Mouse (Mus musculus) limb, embryonic 14.5 days (tissue): ENCODE measurements around the gene Itga7. TPM values are rescaled to one million over a fixed set of nuclear protein-coding genes. Genes with fewer than 3 reads are reported as not detected.

Source experiments
- ATAC-seq: fragments of 200-750 bp; cut with Nextera tagmentation; 2 replicates; pipeline ENCODE4 v1.8.0; 2017; ENCODE audit warnings: low read depth, moderate number of reproducible peaks, moderate TSS enrichment; ENCODE audit not compliant: low FRiP score
- DNase-seq: peaks from one replicate; pipeline ENCODE4 v3.0.0-alpha.2; 2015; ENCODE audit warnings: low spot score
- H3K27ac ChIP-seq: fragments of 300-500 bp; sonication (generic); replicated peaks from 2 replicates; pipeline ENCODE4 v1.5.1; 2014; ENCODE audit warnings: low read depth, mild to moderate bottlenecking, low read length, moderate library complexity, mixed read lengths
- H3K27me3 ChIP-seq: fragments of 300-500 bp; sonication (generic); 2 replicates; pipeline ENCODE4 v1.6.1; 2014; ENCODE audit warnings: low read length, mixed read lengths; ENCODE audit not compliant: control insufficient read depth, insufficient read depth
- H3K36me3 ChIP-seq: fragments of 300-500 bp; sonication (generic); 2 replicates; pipeline ENCODE4 v1.6.1; 2014; ENCODE audit warnings: mild to moderate bottlenecking, low read length, moderate library complexity, mixed read lengths; ENCODE audit not compliant: control insufficient read depth, insufficient read depth
- H3K4me1 ChIP-seq: fragments of 300-500 bp; sonication (generic); 2 replicates; pipeline ENCODE4 v1.6.1; 2014; ENCODE audit warnings: antibody characterized with exemption, low read length, mixed read lengths; ENCODE audit not compliant: control insufficient read depth, insufficient read depth
- H3K4me2 ChIP-seq: fragments of 300-500 bp; sonication (generic); replicated peaks from 2 replicates; pipeline ENCODE4 v1.6.1; 2014; ENCODE audit warnings: low read depth, mild to moderate bottlenecking, low read length, moderate library complexity; ENCODE audit not compliant: severe bottlenecking
- H3K4me3 ChIP-seq: fragments of 300-500 bp; sonication (generic); replicated peaks from 2 replicates; pipeline ENCODE4 v1.5.1; 2014; ENCODE audit warnings: low read length
- H3K9ac ChIP-seq: fragments of 300-500 bp; sonication (generic); 2 replicates; pipeline ENCODE4 v1.6.1; 2014; ENCODE audit warnings: mild to moderate bottlenecking, low read depth, low read length, moderate library complexity; ENCODE audit not compliant: severe bottlenecking
- H3K9me3 ChIP-seq: fragments of 300-500 bp; sonication (generic); 2 replicates; pipeline ENCODE4 v1.6.1; 2016; ENCODE audit warnings: low read length; ENCODE audit not compliant: control insufficient read depth
- POLR2A ChIP-seq: fragments of 200-500 bp; IDR thresholded peaks from 2 replicates; pipeline ENCODE4 v1.8.0; 2012; ENCODE audit warnings: inconsistent platforms, mild to moderate bottlenecking, moderate library complexity, borderline replicate concordance; ENCODE audit not compliant: insufficient read depth, insufficient read length; ENCODE audit errors: extremely low read depth
- WGBS: fragments of 180-500 bp; shearing (Covaris S2); extraction: QIAGEN DNeasy Blood & Tissue Kit; methylation state at CpG from one replicate; pipeline ENCODE4 v1.1.7; 2014; 5-methylcytosine and 5-hydroxymethylcytosine counted together
- polyA plus RNA-seq, 2 experiments: library from polyadenylated mRNA; depleted of rRNA in 1 of 2; stranded (reverse) in 1 of 2; unstranded in 1 of 2; fragments of >200 nt; fragmentation: Nextera tagmentation in 1 of 2; extraction: Ambion mirVana in 1 of 2; gene quantifications; 2 replicates each; pipeline versions ENCODE4 v1.2.1 to v1.2.3; 2012 to 2014

Gene Itga7
- polyA plus RNA-seq, 2 experiments: 11.5 to 22.3 TPM

GRCm38 (mm10) chr10:128929638-128930378 lies 3.8 kb upstream of the Itga7 start:
- no peak overlapping the region for H3K27ac ChIP-seq
- H3K4me1 ChIP-seq: peaks cover 3% of the 10 kb centered on the region; the same call in 1 of the 2 replicates
- no peak for ATAC-seq
- H3K9me3 ChIP-seq: no peaks in the 10 kb centered on the region
- H3K9ac ChIP-seq: no peak overlapping the region
- TF ChIP-seq POLR2A: no peak
- H3K4me3 ChIP-seq: no peak overlapping the region
- DNase-seq: no peak
- H3K36me3 ChIP-seq: no peaks in the 10 kb centered on the region
- peaks cover 27% of the 10 kb centered on the region for H3K27me3 ChIP-seq
- no peak overlapping the region for H3K4me2 ChIP-seq
- whole genome bisulfite sequencing: 58% methylated on average over 7 of the region's 7 CpGs

- Histone ChIP-seq H3K36me3 (no peaks in the 10 kb centered on the region), H3K9ac (no peak overlapping the region), H3K27me3 (peaks cover 40% of the 10 kb centered on the region), H3K9me3 (no peaks in the 10 kb centered on the region), H3K27ac (no peak overlapping the region), H3K4me1 (peaks cover 3% of the 10 kb centered on the region; the same call in 1 of the 2 replicates), H3K4me3 (no peak overlapping the region), H3K4me2 (no peak overlapping the region)
- DNase-seq: no peak
- no peak for TF ChIP-seq POLR2A
- WGBS: 51% methylated on average over 2 of the region's 2 CpGs
- no peak for ATAC-seq
Measured at GRCm38 (mm10) chr10:128931441-128931840, 2.2 kb upstream of the Itga7 start.

- H3K27me3 ChIP-seq: peaks cover 40% of the 10 kb centered on the region
- H3K4me1 ChIP-seq: peaks cover 3% of the 10 kb centered on the region; the same call in 1 of the 2 replicates
- H3K9ac ChIP-seq: peak overlapping the region; percentile 31
- no peaks in the 10 kb centered on the region for H3K9me3 ChIP-seq
- 4% methylated on average over 18 of the region's 21 CpGs for whole genome bisulfite sequencing
- no peak for DNase-seq
- no peak for TF ChIP-seq POLR2A
- peak overlapping the region; percentile 42 for H3K4me3 ChIP-seq
- no peak for ATAC-seq
- H3K27ac ChIP-seq: no peak overlapping the region
- no peaks in the 10 kb centered on the region for H3K36me3 ChIP-seq
- H3K4me2 ChIP-seq: peak overlapping the region; percentile 78
Measured at GRCm38 (mm10) chr10:128933976-128934721, 531 bp downstream of the Itga7 start.

DNA sequence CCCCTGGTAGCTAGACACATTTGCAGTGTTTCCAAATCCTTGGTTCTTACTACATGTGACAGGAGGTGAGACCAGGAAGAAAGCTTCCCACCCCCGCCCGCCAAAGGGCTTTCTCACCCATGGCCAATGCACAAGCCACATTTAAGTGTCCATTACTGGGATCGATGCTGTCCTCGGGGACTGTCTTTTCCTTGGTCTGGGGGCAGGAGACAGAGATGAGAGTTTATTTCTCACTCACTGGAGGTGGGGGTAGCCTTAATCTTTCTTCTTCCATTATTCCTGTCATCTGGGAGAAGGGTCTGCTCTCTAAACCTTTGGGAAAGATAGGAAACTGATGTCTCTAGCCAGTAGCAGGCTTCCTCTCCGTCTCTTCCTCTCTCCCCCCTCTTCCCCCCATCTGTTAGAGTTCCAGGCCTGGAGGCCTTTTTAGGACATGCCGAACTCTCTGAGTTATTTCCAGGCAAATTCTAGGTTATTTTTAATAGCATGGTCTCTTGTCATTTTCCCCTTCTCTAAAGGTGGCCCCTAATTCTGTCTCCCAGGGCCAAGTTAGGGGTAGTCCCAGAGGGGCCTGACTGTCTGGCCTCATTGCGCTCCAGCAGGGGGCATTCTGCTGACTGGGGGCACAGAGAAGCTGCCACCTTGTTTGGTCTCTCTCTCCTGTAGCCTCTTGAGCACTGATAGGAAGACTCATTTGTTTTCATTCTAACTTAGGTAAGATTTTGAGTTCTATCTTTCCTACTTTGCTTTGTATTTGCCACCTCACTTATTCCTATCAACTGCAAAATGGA lies 1.6 kb downstream of the Itga7 start:
- TF ChIP-seq POLR2A: no peak
- ATAC-seq (no peak), DNase-seq (no peak)
- WGBS: 56% methylated on average over 7 of the region's 7 CpGs
- no peak overlapping the region for H3K27ac ChIP-seq
- H3K4me3 ChIP-seq: no peak overlapping the region
- H3K36me3 ChIP-seq: no peaks in the 10 kb centered on the region
- peaks cover 40% of the 10 kb centered on the region for H3K27me3 ChIP-seq
- peaks cover 3% of the 10 kb centered on the region; the same call in 1 of the 2 replicates for H3K4me1 ChIP-seq
- H3K9me3 ChIP-seq: no peaks in the 10 kb centered on the region
- no peak overlapping the region for H3K4me2 ChIP-seq
- no peak overlapping the region for H3K9ac ChIP-seq
